Mouse (Mus musculus) monocyte, adult 2 months (primary cell): ENCODE measurements around the gene Npas3.

ENCODE experiments used
- DNase-seq, 2 experiments: peaks; one replicate each; pipeline ENCODE4 v3.0.0; 2022; ENCODE audit warnings: low spot score in 2 of 2, low read depth in 1 of 2

Npas3 gene

GRCm38 (mm10) chr12:54110930-54111329 is 862.5 kb downstream of the Npas3 start:
- no peak for DNase-seq

- DNase-seq, result no peak
Observed at GRCm38 (mm10) chr12:54120386-54120785, 871.9 kb downstream of the Npas3 start.

- no peak for DNase-seq
Observed at GRCm38 (mm10) chr12:54121286-54121685, 872.8 kb downstream of the Npas3 start.
